Mouse (Mus musculus): ENCODE results near the gene Rbm17. TPM values are rescaled to one million over a fixed set of nuclear protein-coding genes. Genes with fewer than 3 reads are reported as not detected.
A peak's percentile ranks its signal among the peaks of the same experiment; 100 is the strongest.
"Not testable (repeated sequence)": the region's sequence is repeated elsewhere in the genome, so short reads cannot be mapped to it uniquely, and the experiment has no call there.

Rbm17 gene
- polyA plus RNA-seq, 1 experiment: 45.1 TPM

DNA sequence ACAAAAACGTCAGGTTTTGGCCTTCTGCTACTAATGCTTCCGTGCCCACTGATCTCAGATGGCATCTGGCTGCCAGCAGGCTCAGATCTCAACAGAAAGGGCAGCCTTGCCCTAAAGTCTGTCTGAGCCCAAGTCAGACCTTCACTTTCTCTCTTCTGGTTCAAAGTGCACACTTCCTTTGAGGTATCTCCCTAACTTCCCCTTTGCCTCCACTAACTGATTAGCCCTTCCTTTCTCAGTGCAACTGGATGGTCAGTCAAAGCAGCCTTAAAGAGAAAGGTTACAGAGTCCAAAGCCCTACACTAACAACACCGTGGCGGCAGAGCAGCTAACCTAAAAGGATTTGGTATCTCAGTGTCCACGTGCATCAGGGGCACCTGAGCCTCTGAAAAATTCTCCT lies 59.6 kb downstream of the Rbm17 start:
- 0 out of 2 replicates have a peak overlapping the region, but pooled peaks have one; percentile 6 for H3K27ac ChIP-seq (replicated peaks; ENCODE audit: low read depth, low read length)

DNA sequence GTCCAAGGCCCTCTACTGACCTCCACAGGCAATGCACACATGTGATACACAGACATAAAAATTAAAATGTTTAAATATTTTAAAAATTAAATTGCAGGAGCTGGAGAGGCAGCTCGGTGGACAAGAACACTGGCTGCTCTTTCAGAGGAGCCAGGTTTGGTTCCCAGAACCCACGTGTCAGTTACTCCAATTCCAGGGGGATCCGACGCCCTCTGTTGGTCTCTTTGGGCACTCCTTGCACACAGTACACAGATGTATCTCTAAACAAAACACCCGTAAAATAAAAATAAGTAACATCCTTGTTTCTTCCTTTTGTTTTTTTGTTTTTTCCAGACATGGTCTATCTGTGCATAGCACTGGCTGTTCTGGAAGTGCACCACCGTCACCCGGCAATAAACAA lies 60.8 kb downstream of the Rbm17 start:
- no peak overlapping the region for H3K27ac ChIP-seq (replicated peaks; ENCODE audit: low read depth, low read length)
- H3K4me3 ChIP-seq (ENCODE audit: insufficient read depth, low read depth, low read length): no peak overlapping the region
- peaks cover 3% of the 10 kb centered on the region; the same call in 1 of the 2 replicates for H3K4me1 ChIP-seq (ENCODE audit: control insufficient read depth, insufficient read depth, insufficient read length, low read length)

More for the DNA sequence above, 59.6 kb downstream of the Rbm17 start:
- Histone ChIP-seq H3K4me1 (ENCODE audit: control insufficient read depth, insufficient read depth, insufficient read length, low read length) (peaks cover 3% of the 10 kb centered on the region; the same call in 1 of the 2 replicates), H3K4me3 (ENCODE audit: insufficient read depth, low read depth, low read length) (no peak overlapping the region)

GRCm38 (mm10) chr2:11542640-11543039 lies 61.3 kb downstream of the Rbm17 start:
- Histone ChIP-seq H3K4me1 (ENCODE audit: control insufficient read depth, insufficient read depth, insufficient read length, low read length) (peaks cover 3% of the 10 kb centered on the region; the same call in 1 of the 2 replicates), H3K27ac (replicated peaks; ENCODE audit: low read depth, low read length) (no peak overlapping the region), H3K4me3 (ENCODE audit: insufficient read depth, low read depth, low read length) (no peak overlapping the region)

GRCm38 (mm10) chr2:11542121-11542520 lies 61.8 kb downstream of the Rbm17 start:
- no peak overlapping the region for H3K27ac ChIP-seq (replicated peaks; ENCODE audit: low read depth, low read length)
- peaks cover 3% of the 10 kb centered on the region; the same call in 1 of the 2 replicates for H3K4me1 ChIP-seq (ENCODE audit: control insufficient read depth, insufficient read depth, insufficient read length, low read length)
- no peak overlapping the region for H3K4me3 ChIP-seq (ENCODE audit: insufficient read depth, low read depth, low read length)

DNA sequence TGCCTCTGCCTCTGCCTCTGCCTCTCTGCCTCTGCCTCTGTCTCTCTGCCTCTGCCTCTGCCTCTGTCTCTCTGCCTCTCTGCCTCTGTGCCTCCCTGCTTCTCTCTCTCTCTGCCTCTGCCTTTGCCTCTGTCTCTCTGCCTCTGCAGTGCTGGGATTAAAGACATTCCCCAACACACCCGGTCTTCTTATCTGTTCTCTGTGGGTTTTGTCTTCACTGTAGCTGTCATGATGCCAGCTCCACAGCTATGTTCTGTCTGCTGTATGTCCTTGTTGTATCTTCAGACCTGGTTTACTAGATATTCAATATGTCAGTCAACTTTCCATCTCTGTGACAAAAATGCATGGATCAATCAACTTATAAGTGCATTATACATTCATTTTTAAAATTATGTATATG lies 62.4 kb downstream of the Rbm17 start:
- not testable (repeated sequence) for H3K27ac ChIP-seq (replicated peaks; ENCODE audit: low read depth, low read length); H3K4me1 ChIP-seq (ENCODE audit: control insufficient read depth, insufficient read depth, insufficient read length, low read length)

GRCm38 (mm10) chr2:11535966-11536365 lies 68.0 kb downstream of the Rbm17 start:
- H3K27ac ChIP-seq (replicated peaks; ENCODE audit: low read depth, low read length): peak overlapping the region; percentile 92
- H3K4me1 ChIP-seq (ENCODE audit: control insufficient read depth, insufficient read depth, insufficient read length, low read length): no peaks in the 10 kb centered on the region

More for the DNA sequence above, 62.4 kb downstream of the Rbm17 start:
- not testable (repeated sequence) for H3K4me3 ChIP-seq (ENCODE audit: insufficient read depth, low read depth, low read length)

More at GRCm38 (mm10) chr2:11535966-11536365, 68.0 kb downstream of the Rbm17 start:
- H3K4me3 ChIP-seq (ENCODE audit: insufficient read depth, low read depth, low read length): 0 out of 2 replicates have a peak overlapping the region, but pooled peaks have one; percentile 60

Other genes with a start within 250 kb of the Rbm17 start
- gene Pfkfb3, start 50.1 kb downstream of the Rbm17 start, polyA plus RNA-seq (2012; ENCODE audit: insufficient read depth, insufficient read length, missing spikeins): 190 and 226 TPM in 2 replicates
- not detected in 2 replicates for gene Gm17490, start 22.1 kb upstream of the Rbm17 start, polyA plus RNA-seq (2012; ENCODE audit: insufficient read depth, insufficient read length, missing spikeins)
- gene Il2ra, start 38.7 kb upstream of the Rbm17 start, polyA plus RNA-seq (2012; ENCODE audit: insufficient read depth, insufficient read length, missing spikeins): 0.32 and 2.0 TPM in 2 replicates
- gene Il15ra, start 101.1 kb upstream of the Rbm17 start, polyA plus RNA-seq (2012; ENCODE audit: insufficient read depth, insufficient read length, missing spikeins): 44.9 and 47.0 TPM in 2 replicates
- gene Fbh1, start 173.4 kb upstream of the Rbm17 start, polyA plus RNA-seq (2012; ENCODE audit: insufficient read depth, insufficient read length, missing spikeins): 95.7 and 101 TPM in 2 replicates
- gene Ankrd16, start 173.7 kb upstream of the Rbm17 start, polyA plus RNA-seq (2012; ENCODE audit: insufficient read depth, insufficient read length, missing spikeins): 9.5 and 14.0 TPM in 2 replicates

Data from brown adipose tissue, adult 24 weeks (tissue).